Mouse (Mus musculus): ENCODE data around the gene Erich3. TPM values are rescaled to one million over a fixed set of nuclear protein-coding genes. Genes with fewer than 3 reads are reported as not detected.

Gene Erich3
- polyA plus RNA-seq, 1 experiment: 0.42 TPM

GRCm38 (mm10) chr3:154771651-154772050, 108.0 kb downstream of the Erich3 start:
- 86% methylated on average over 2 of the region's 2 CpGs for WGBS
- Histone ChIP-seq H3K36me3 (ENCODE audit: control insufficient read depth, insufficient read depth, low read length) (no peaks in the 10 kb centered on the region), H3K4me1 (replicated peaks; ENCODE audit: control insufficient read depth, insufficient read depth, low read length) (no peaks in the 10 kb centered on the region), H3K4me3 (ENCODE audit: control insufficient read depth, insufficient read depth, low read length) (no peak overlapping the region), H3K27me3 (ENCODE audit: control insufficient read depth, insufficient read depth, low read length) (no peaks in the 10 kb centered on the region), H3K27ac (ENCODE audit: control insufficient read depth, insufficient read depth, low read length) (no peak overlapping the region)
- no peak for DNase-seq
- TF ChIP-seq CTCF (IDR thresholded peaks at IDR 0.05; ENCODE audit: borderline replicate concordance, control insufficient read depth, extremely low read depth, insufficient read depth, low read length, poor library complexity) (no peak), POLR2A (IDR thresholded peaks at IDR 0.05; ENCODE audit: control insufficient read depth, extremely low read depth, insufficient read depth, low read length, poor library complexity) (no peak)

GRCm38 (mm10) chr3:154778836-154779595, 115.4 kb downstream of the Erich3 start:
- Histone ChIP-seq H3K4me3 (ENCODE audit: control insufficient read depth, insufficient read depth, low read length) (no peak overlapping the region), H3K36me3 (ENCODE audit: control insufficient read depth, insufficient read depth, low read length) (no peaks in the 10 kb centered on the region), H3K4me1 (replicated peaks; ENCODE audit: control insufficient read depth, insufficient read depth, low read length) (no peaks in the 10 kb centered on the region), H3K27me3 (ENCODE audit: control insufficient read depth, insufficient read depth, low read length) (no peaks in the 10 kb centered on the region), H3K27ac (ENCODE audit: control insufficient read depth, insufficient read depth, low read length) (no peak overlapping the region)
- no peak for DNase-seq
- TF ChIP-seq CTCF (IDR thresholded peaks at IDR 0.05; ENCODE audit: borderline replicate concordance, control insufficient read depth, extremely low read depth, insufficient read depth, low read length, poor library complexity): no peak
- TF ChIP-seq POLR2A (IDR thresholded peaks at IDR 0.05; ENCODE audit: control insufficient read depth, extremely low read depth, insufficient read depth, low read length, poor library complexity): no peak
- WGBS: 69% methylated on average over 6 of the region's 6 CpGs

GRCm38 (mm10) chr3:154786354-154786753, 122.7 kb downstream of the Erich3 start:
- WGBS: 96% methylated on average over 9 of the region's 9 CpGs
- H3K36me3 ChIP-seq (ENCODE audit: control insufficient read depth, insufficient read depth, low read length): no peaks in the 10 kb centered on the region
- H3K27ac ChIP-seq (ENCODE audit: control insufficient read depth, insufficient read depth, low read length): no peak overlapping the region
- no peaks in the 10 kb centered on the region for H3K27me3 ChIP-seq (ENCODE audit: control insufficient read depth, insufficient read depth, low read length)
- DNase-seq: no peak
- TF ChIP-seq CTCF (IDR thresholded peaks at IDR 0.05; ENCODE audit: borderline replicate concordance, control insufficient read depth, extremely low read depth, insufficient read depth, low read length, poor library complexity) (no peak), POLR2A (IDR thresholded peaks at IDR 0.05; ENCODE audit: control insufficient read depth, extremely low read depth, insufficient read depth, low read length, poor library complexity) (no peak)
- H3K4me1 ChIP-seq (replicated peaks; ENCODE audit: control insufficient read depth, insufficient read depth, low read length): no peaks in the 10 kb centered on the region
- H3K4me3 ChIP-seq (ENCODE audit: control insufficient read depth, insufficient read depth, low read length): no peak overlapping the region

GRCm38 (mm10) chr3:154787611-154788010, 124.0 kb downstream of the Erich3 start:
- Histone ChIP-seq H3K27ac (ENCODE audit: control insufficient read depth, insufficient read depth, low read length) (no peak overlapping the region), H3K4me1 (replicated peaks; ENCODE audit: control insufficient read depth, insufficient read depth, low read length) (no peaks in the 10 kb centered on the region), H3K27me3 (ENCODE audit: control insufficient read depth, insufficient read depth, low read length) (no peaks in the 10 kb centered on the region), H3K4me3 (ENCODE audit: control insufficient read depth, insufficient read depth, low read length) (no peak overlapping the region), H3K36me3 (ENCODE audit: control insufficient read depth, insufficient read depth, low read length) (no peaks in the 10 kb centered on the region)
- 73% methylated on average over 3 of the region's 3 CpGs for WGBS
- no peak for TF ChIP-seq CTCF (IDR thresholded peaks at IDR 0.05; ENCODE audit: borderline replicate concordance, control insufficient read depth, extremely low read depth, insufficient read depth, low read length, poor library complexity)
- DNase-seq: no peak

GRCm38 (mm10) chr3:154793571-154793970, 129.9 kb downstream of the Erich3 start:
- H3K4me1 ChIP-seq (replicated peaks; ENCODE audit: control insufficient read depth, insufficient read depth, low read length): no peaks in the 10 kb centered on the region
- WGBS: 88% methylated on average over 4 of the region's 4 CpGs
- no peaks in the 10 kb centered on the region for H3K27me3 ChIP-seq (ENCODE audit: control insufficient read depth, insufficient read depth, low read length)
- no peak for DNase-seq
- H3K27ac ChIP-seq (ENCODE audit: control insufficient read depth, insufficient read depth, low read length): no peak overlapping the region
- TF ChIP-seq CTCF (IDR thresholded peaks at IDR 0.05; ENCODE audit: borderline replicate concordance, control insufficient read depth, extremely low read depth, insufficient read depth, low read length, poor library complexity) (no peak), POLR2A (IDR thresholded peaks at IDR 0.05; ENCODE audit: control insufficient read depth, extremely low read depth, insufficient read depth, low read length, poor library complexity) (no peak)
- H3K4me3 ChIP-seq (ENCODE audit: control insufficient read depth, insufficient read depth, low read length): no peak overlapping the region
- no peaks in the 10 kb centered on the region for H3K36me3 ChIP-seq (ENCODE audit: control insufficient read depth, insufficient read depth, low read length)

- H3K4me1 ChIP-seq (replicated peaks; ENCODE audit: control insufficient read depth, insufficient read depth, low read length): no peaks in the 10 kb centered on the region
- TF ChIP-seq POLR2A (IDR thresholded peaks at IDR 0.05; ENCODE audit: control insufficient read depth, extremely low read depth, insufficient read depth, low read length, poor library complexity): no peak
- no peak for TF ChIP-seq CTCF (IDR thresholded peaks at IDR 0.05; ENCODE audit: borderline replicate concordance, control insufficient read depth, extremely low read depth, insufficient read depth, low read length, poor library complexity)
- H3K27me3 ChIP-seq (ENCODE audit: control insufficient read depth, insufficient read depth, low read length): no peaks in the 10 kb centered on the region
- no peak overlapping the region for H3K27ac ChIP-seq (ENCODE audit: control insufficient read depth, insufficient read depth, low read length)
- WGBS: 92% methylated on average over 4 of the region's 4 CpGs
- H3K36me3 ChIP-seq (ENCODE audit: control insufficient read depth, insufficient read depth, low read length): no peaks in the 10 kb centered on the region
- no peak for DNase-seq
- H3K4me3 ChIP-seq (ENCODE audit: control insufficient read depth, insufficient read depth, low read length): no peak overlapping the region
These were observed 135.1 kb downstream of the Erich3 start for GRCm38 (mm10) chr3:154798806-154799205.

GRCm38 (mm10) chr3:154800454-154800853, 136.8 kb downstream of the Erich3 start:
- TF ChIP-seq CTCF (IDR thresholded peaks at IDR 0.05; ENCODE audit: borderline replicate concordance, control insufficient read depth, extremely low read depth, insufficient read depth, low read length, poor library complexity): no peak
- no peak for TF ChIP-seq POLR2A (IDR thresholded peaks at IDR 0.05; ENCODE audit: control insufficient read depth, extremely low read depth, insufficient read depth, low read length, poor library complexity)
- H3K36me3 ChIP-seq (ENCODE audit: control insufficient read depth, insufficient read depth, low read length): no peaks in the 10 kb centered on the region
- no peak overlapping the region for H3K4me3 ChIP-seq (ENCODE audit: control insufficient read depth, insufficient read depth, low read length)
- no peak for DNase-seq
- no peaks in the 10 kb centered on the region for H3K27me3 ChIP-seq (ENCODE audit: control insufficient read depth, insufficient read depth, low read length)
- WGBS: 89% methylated on average over 8 of the region's 8 CpGs
- H3K4me1 ChIP-seq (replicated peaks; ENCODE audit: control insufficient read depth, insufficient read depth, low read length): no peaks in the 10 kb centered on the region
- no peak overlapping the region for H3K27ac ChIP-seq (ENCODE audit: control insufficient read depth, insufficient read depth, low read length)
